Mouse (Mus musculus) hindbrain, embryonic 16.5 days (tissue): ENCODE data around the gene Rgs10. TPM values are rescaled to one million over a fixed set of nuclear protein-coding genes. Genes with fewer than 3 reads are reported as not detected.

Experiments
- ATAC-seq: fragments of 200-750 bp; cut with Nextera tagmentation; 2 replicates; pipeline ENCODE4 v1.8.0; 2017; ENCODE audit warnings: moderate TSS enrichment, moderate library complexity
- H3K27ac ChIP-seq: fragments of 300-500 bp; sonication (generic); 2 replicates; pipeline ENCODE4 v1.5.1; 2014; ENCODE audit warnings: low read depth, mild to moderate bottlenecking, control low read depth, low read length, moderate library complexity
- H3K27me3 ChIP-seq: fragments of 300-500 bp; sonication (generic); replicated peaks from 2 replicates; pipeline ENCODE4 v1.6.1; 2014; ENCODE audit warnings: low read length; ENCODE audit not compliant: control insufficient read depth, insufficient read depth
- H3K36me3 ChIP-seq: fragments of 300-500 bp; sonication (generic); 2 replicates; pipeline ENCODE4 v1.6.1; 2014; ENCODE audit warnings: mild to moderate bottlenecking, low read length, moderate library complexity, mixed read lengths; ENCODE audit not compliant: control insufficient read depth, insufficient read depth
- H3K4me1 ChIP-seq: fragments of 300-500 bp; sonication (generic); 2 replicates; pipeline ENCODE4 v1.6.1; 2014; ENCODE audit warnings: low read depth, low read length; ENCODE audit not compliant: control insufficient read depth, insufficient read depth
- H3K4me2 ChIP-seq: fragments of 300-500 bp; sonication (generic); 2 replicates; pipeline ENCODE4 v1.6.1; 2014; ENCODE audit warnings: mild to moderate bottlenecking, low read length, control low read depth, moderate library complexity
- H3K4me3 ChIP-seq: fragments of 300-500 bp; sonication (generic); 2 replicates; pipeline ENCODE4 v1.5.1; 2014; ENCODE audit warnings: mild to moderate bottlenecking, low read length, control low read depth, moderate library complexity
- H3K9ac ChIP-seq: fragments of 300-500 bp; sonication (generic); 2 replicates; pipeline ENCODE4 v1.6.1; 2014; ENCODE audit warnings: low read depth, mild to moderate bottlenecking, control low read depth, low read length, moderate library complexity
- H3K9me3 ChIP-seq: fragments of 300-500 bp; sonication (generic); 2 replicates; pipeline ENCODE4 v1.6.1; 2014; ENCODE audit warnings: mild to moderate bottlenecking, low read length, moderate library complexity; ENCODE audit not compliant: control insufficient read depth
- WGBS: fragments of 180-500 bp; shearing (Covaris S2); extraction: QIAGEN DNeasy Blood & Tissue Kit; methylation state at CpG from one replicate; pipeline ENCODE4 v1.1.7; 2014; 5-methylcytosine and 5-hydroxymethylcytosine counted together
- polyA plus RNA-seq: library from polyadenylated mRNA; unstranded; fragments of >200 nt; fragmentation: Nextera tagmentation; extraction: Ambion mirVana; gene quantifications from 2 replicates; pipeline ENCODE4 v1.2.1, GENCODE M21; 2015

Gene Rgs10
- polyA plus RNA-seq, 1 experiment from 2014 or later, result 82.4 TPM

- Histone ChIP-seq H3K9me3 (no peaks in the 10 kb centered on the region), H3K4me1 (no peaks in the 10 kb centered on the region), H3K9ac (no peak overlapping the region), H3K4me3 (no peak overlapping the region), H3K36me3 (no peaks in the 10 kb centered on the region), H3K4me2 (no peak overlapping the region), H3K27ac (no peak overlapping the region), H3K27me3 (no peaks in the 10 kb centered on the region)
- WGBS, result 78% methylated on average over 9 of the region's 9 CpGs
- ATAC-seq, result no peak
These were observed 59.8 kb downstream of the Rgs10 start for GRCm38 (mm10) chr7:128358741-128359140.

- H3K9ac ChIP-seq, result no peak overlapping the region
- no peaks in the 10 kb centered on the region for H3K27me3 ChIP-seq
- H3K4me2 ChIP-seq, result no peak overlapping the region
- no peaks in the 10 kb centered on the region for H3K36me3 ChIP-seq
- no peak overlapping the region for H3K4me3 ChIP-seq
- WGBS, result 70% methylated on average over 9 of the region's 9 CpGs
- no peaks in the 10 kb centered on the region for H3K9me3 ChIP-seq
- ATAC-seq, result no peak
- no peak overlapping the region for H3K27ac ChIP-seq
- H3K4me1 ChIP-seq, result no peaks in the 10 kb centered on the region
These were observed 61.4 kb downstream of the Rgs10 start for GRCm38 (mm10) chr7:128356868-128357755.

DNA sequence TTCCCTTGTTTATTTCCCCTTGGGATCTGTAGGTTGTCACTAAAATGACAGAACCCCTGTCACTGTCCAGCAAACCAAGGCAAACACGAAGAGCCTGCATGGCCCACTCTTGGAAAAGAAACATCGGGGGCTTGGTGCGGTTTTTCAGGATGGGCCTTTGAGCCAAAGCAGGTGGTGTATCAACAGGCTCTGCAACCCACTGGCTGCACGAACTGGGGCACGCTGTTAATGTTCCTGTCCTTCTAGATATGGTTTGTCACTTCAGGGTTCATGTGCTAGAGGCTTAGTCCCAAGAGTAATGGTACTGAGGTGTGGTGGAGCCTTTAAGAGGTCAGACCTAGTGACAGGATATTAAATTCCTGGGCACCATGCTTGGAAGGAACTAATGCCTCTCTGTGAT, 63.1 kb downstream of the Rgs10 start:
- WGBS, result 86% methylated on average over 5 of the region's 5 CpGs
- H3K36me3 ChIP-seq, result no peaks in the 10 kb centered on the region
- no peaks in the 10 kb centered on the region for H3K9me3 ChIP-seq
- H3K27ac ChIP-seq, result no peak overlapping the region
- no peak overlapping the region for H3K4me2 ChIP-seq
- no peaks in the 10 kb centered on the region for H3K27me3 ChIP-seq
- H3K4me1 ChIP-seq, result no peaks in the 10 kb centered on the region
- no peak overlapping the region for H3K9ac ChIP-seq
- no peak overlapping the region for H3K4me3 ChIP-seq
- no peak for ATAC-seq

- Histone ChIP-seq H3K9ac (no peak overlapping the region), H3K4me1 (no peaks in the 10 kb centered on the region; the same call in 1 of the 2 replicates), H3K27ac (no peak overlapping the region), H3K9me3 (no peaks in the 10 kb centered on the region), H3K4me3 (no peak overlapping the region), H3K27me3 (no peaks in the 10 kb centered on the region), H3K4me2 (no peak overlapping the region), H3K36me3 (no peaks in the 10 kb centered on the region)
- 77% methylated on average over 3 of the region's 3 CpGs for WGBS
- no peak for ATAC-seq
These were observed 65.8 kb downstream of the Rgs10 start for GRCm38 (mm10) chr7:128352721-128353120.

DNA sequence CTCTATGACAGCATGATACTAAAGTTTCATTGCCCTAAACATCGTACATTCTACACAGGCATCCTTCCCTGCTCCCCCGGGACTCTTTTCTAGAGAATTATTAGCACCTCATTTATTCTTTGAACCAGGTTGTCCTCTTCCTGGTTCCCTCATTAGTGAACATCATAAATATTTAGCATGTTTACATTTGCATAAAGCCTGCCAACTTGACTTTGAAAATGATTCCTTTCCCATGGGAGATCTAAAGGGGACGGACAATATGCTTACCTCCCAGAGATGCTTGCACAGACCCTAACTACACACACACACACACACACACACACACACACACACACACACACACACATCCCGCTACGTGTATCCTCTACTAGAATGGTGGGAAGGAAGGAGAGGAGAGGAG, 67.4 kb downstream of the Rgs10 start:
- no peak for ATAC-seq
- H3K4me3 ChIP-seq, result no peak overlapping the region
- H3K27ac ChIP-seq, result no peak overlapping the region
- no peaks in the 10 kb centered on the region for H3K9me3 ChIP-seq
- 41% methylated on average over 4 of the region's 5 CpGs for WGBS
- no peak overlapping the region for H3K9ac ChIP-seq
- no peaks in the 10 kb centered on the region for H3K27me3 ChIP-seq
- no peaks in the 10 kb centered on the region; the same call in 1 of the 2 replicates for H3K4me1 ChIP-seq
- H3K36me3 ChIP-seq, result no peaks in the 10 kb centered on the region
- H3K4me2 ChIP-seq, result no peak overlapping the region

- Histone ChIP-seq H3K27me3 (no peaks in the 10 kb centered on the region), H3K4me2 (no peak overlapping the region), H3K9ac (no peak overlapping the region), H3K4me3 (no peak overlapping the region), H3K4me1 (no peaks in the 10 kb centered on the region; the same call in 1 of the 2 replicates), H3K36me3 (no peaks in the 10 kb centered on the region), H3K27ac (no peak overlapping the region), H3K9me3 (no peaks in the 10 kb centered on the region)
- no peak for ATAC-seq
- 84% methylated on average over 7 of the region's 7 CpGs for WGBS
These were observed 68.2 kb downstream of the Rgs10 start for GRCm38 (mm10) chr7:128350316-128350715.

- Histone ChIP-seq H3K4me3 (no peak overlapping the region), H3K4me1 (no peaks in the 10 kb centered on the region; the same call in 1 of the 2 replicates), H3K27me3 (no peaks in the 10 kb centered on the region), H3K27ac (no peak overlapping the region), H3K9ac (no peak overlapping the region), H3K36me3 (no peaks in the 10 kb centered on the region), H3K9me3 (no peaks in the 10 kb centered on the region), H3K4me2 (no peak overlapping the region)
- no peak for ATAC-seq
- WGBS, result 63% methylated on average over 4 of the region's 4 CpGs
These were observed 68.8 kb downstream of the Rgs10 start for GRCm38 (mm10) chr7:128349751-128350150.

DNA sequence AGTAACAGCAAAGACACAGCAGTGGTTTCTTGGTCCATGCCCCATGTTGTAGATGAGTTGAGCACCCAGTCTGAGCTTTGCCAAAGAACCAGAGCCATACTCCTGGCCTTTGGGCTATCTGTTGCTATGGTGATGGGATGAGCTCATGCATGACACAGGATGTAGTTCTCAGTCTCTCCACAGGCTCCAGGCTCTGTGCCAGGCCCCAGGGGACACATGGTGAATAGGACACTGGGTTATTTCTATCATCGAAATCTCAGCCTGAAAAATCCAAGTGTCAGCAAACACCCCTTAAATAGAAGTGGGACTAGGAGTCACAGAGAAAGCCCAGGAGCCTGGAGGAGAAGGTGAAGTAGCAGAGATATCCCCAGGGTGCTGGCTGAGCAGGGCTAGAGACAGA, 70.0 kb downstream of the Rgs10 start:
- no peak for ATAC-seq
- Histone ChIP-seq H3K4me2 (no peak overlapping the region), H3K4me1 (no peaks in the 10 kb centered on the region; the same call in 1 of the 2 replicates), H3K9ac (no peak overlapping the region), H3K27ac (no peak overlapping the region), H3K27me3 (no peaks in the 10 kb centered on the region), H3K9me3 (no peaks in the 10 kb centered on the region), H3K36me3 (no peaks in the 10 kb centered on the region), H3K4me3 (no peak overlapping the region)
- 8% methylated on average over 1 of the region's 1 CpGs for WGBS

GRCm38 (mm10) chr7:128346991-128347390, 71.6 kb downstream of the Rgs10 start:
- Histone ChIP-seq H3K4me3 (no peak overlapping the region), H3K27me3 (no peaks in the 10 kb centered on the region), H3K36me3 (no peaks in the 10 kb centered on the region), H3K9me3 (no peaks in the 10 kb centered on the region; the same call in 1 of the 2 replicates), H3K27ac (no peak overlapping the region), H3K9ac (no peak overlapping the region), H3K4me1 (no peaks in the 10 kb centered on the region; the same call in 1 of the 2 replicates), H3K4me2 (no peak overlapping the region)
- 82% methylated on average over 8 of the region's 8 CpGs for WGBS
- no peak for ATAC-seq
